Mouse (Mus musculus) left cerebral cortex, postnatal 10 days (tissue): Measurements from ENCODE around the gene Pum2. TPM values are rescaled to one million over a fixed set of nuclear protein-coding genes. Genes with fewer than 3 reads are reported as not detected.
A peak's percentile ranks its signal among the peaks of the same experiment; 100 is the strongest.

Experiments used
- DNase-seq, 2 experiments: peaks; one replicate each; pipeline ENCODE4 v3.0.0; 2021 to 2022; ENCODE audit warnings: low spot score in 2 of 2, mixed read lengths in 1 of 2; ENCODE audit errors: extremely low spot score in 1 of 2
- intact Hi-C: fragments of 180-260 bp; cut with DNase I; formaldehyde crosslinking; loops from one replicate; pipeline ENCODE4 v1.15.1; 2025
- total RNA-seq, 2 experiments: library from RNA; stranded (reverse); gene quantifications; 2 replicates each; pipeline ENCODE4 v1.2.3; 2021

Gene Pum2
- total RNA-seq, 2 experiments from 2014 or later: 149 to 193 TPM

DNA sequence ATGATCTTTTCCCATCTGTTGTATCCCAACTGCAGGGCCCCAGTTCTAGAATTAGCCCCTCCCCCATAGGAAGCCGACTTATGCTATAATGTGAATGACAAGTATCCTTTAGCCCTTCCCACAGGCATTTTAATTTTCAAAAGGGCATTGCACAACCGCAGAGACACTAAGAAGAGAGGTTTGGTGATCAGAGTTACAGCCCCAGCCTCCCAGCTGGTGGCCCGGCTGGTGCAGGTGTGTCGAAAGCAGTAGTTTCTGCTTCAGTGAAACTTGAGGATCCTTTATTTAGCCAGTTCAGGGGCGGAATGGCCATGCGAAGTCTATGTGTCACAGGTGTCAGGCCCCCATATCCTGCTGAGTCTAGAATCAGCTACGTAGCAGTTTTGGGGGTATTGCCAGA lies 107.2 kb downstream of the Pum2 start:
- intact Hi-C loops: no loop called here
- no peak for DNase-seq

DNA sequence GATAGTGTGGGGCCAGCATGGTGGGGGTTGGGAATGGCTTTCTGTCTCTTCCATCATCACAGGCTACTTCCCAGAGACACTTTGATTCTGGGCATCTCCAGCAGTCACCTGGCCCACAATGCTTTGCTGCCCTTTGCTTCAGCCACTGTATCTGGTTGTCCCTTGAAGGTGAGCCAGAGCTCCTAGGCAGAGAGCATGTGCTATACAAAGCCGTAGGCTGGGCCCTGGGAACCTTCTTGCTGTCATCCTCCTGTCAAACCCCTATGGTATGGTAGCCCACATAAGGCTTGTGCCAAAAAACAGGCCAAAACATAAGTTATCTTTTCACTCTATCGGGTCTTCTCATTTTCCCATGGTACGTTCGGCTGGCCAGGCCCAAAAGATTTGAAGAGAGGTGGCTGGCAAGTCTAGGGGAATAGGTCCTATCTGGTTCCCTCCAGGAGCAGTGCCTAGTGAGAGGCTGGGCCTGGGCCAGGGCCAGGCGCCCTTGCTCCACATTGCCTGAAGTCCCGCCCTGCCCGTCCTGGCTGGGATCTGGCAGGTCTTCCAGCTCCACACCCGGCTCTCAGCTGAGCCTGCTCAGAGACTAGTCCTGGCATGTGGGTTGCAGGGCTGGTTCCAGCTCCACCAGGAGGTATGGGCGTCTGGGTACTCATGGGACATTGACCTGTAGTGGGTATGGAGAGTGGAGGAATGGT lies 107.9 kb downstream of the Pum2 start:
- intact Hi-C loops: no loop called here
- DNase-seq: peak in 1 of 2 experiments; percentile 53

DNA sequence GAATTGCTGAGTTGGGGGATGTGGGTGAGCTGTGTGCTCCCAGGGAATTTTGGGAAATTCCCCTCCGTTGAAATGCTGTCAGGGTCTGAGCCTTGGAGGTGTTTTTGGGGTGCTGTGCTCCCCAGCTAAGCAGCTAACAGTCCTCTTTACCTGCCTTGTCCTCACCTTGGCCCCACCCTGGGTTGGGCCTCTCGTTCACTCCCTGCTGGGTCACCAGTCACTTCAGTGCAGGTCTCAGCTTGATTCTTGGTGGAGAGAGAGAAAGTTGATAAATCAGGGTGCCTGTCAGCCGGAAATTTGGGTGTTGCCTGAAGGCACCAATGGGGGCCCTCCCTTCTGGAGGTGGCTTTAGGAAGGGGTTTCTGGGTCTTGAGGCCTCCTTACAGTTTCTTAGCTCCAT lies 108.6 kb downstream of the Pum2 start:
- intact Hi-C loops: no loop called here
- DNase-seq: no peak

DNA sequence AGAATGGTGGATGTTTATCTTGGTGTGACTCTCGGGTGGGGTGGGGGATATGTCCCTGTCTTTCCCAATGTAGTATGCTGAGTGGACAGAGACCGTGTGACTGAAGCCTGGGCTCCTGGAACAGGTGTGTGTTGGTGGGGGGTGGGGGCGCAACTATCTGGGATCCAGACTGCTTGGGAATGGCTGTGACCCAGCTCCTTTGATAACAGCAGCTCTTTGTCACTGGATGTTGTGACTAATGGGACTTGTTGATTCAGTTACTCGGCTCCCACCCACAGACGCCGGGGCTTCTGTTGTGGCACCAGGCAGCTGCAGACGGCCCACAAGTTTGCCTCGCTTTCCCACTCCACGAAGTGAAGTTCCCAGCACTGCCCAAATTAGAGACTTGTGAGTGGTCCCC lies 110.3 kb downstream of the Pum2 start:
- intact Hi-C loops: no loop called here
- DNase-seq: no peak

DNA sequence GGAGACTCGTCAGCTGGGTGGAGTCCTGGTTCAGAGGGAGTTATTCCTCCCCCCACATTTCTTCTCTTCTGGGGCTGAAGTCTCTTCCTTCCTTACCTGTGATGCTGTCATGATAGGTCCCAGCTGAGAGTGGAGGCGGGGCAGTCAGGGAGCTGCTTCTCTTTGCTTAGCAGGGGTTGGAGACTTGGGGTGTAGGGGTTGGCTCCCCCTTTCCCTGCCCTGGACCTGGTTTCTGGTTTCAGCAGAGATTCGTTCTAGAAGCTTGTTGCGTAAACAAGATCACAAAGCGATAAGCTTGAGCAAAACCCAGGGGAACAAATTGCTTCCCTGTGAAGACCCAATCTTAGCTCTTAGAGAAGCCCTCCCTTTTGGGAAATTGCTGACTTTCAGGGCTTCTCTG lies 112.5 kb downstream of the Pum2 start:
- DNase-seq: no peak
- intact Hi-C loops: no loop called here

DNA sequence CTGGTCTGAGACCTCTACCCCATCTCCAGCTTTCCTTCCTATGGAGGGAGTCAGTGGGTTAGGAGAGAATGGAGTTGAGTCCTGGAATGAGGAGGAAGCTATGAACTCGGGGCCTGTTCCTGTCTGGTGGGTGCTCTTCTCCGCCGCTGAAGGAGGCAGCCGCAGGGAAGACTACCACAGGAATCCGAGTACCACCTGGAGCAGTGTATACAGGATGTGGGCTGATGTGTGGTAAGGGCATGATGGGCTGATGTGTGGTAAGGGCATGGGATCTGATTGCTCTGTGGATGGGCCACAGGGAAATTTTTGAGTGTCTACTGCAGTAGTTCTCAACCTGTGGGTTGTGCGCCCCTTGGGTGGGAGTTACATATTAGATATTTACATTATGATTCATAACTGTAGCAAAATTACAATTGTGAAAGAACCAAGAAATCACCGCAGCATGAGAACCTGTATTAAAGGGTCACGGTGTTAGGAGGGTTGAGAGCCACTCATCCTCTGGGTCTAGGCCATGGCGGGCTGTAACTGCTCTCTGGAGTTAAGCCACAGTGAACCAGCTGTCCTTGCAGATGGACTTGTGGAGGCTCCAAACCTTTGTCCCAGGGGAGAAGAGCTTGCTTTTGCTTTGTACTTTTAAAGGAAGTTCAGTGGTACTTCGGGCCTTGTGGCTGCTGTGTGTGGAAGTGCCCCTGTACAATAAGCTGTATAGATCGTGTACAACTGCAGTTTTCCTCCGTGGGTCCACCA lies 113.2 kb downstream of the Pum2 start:
- intact Hi-C loops: no loop called here

DNA sequence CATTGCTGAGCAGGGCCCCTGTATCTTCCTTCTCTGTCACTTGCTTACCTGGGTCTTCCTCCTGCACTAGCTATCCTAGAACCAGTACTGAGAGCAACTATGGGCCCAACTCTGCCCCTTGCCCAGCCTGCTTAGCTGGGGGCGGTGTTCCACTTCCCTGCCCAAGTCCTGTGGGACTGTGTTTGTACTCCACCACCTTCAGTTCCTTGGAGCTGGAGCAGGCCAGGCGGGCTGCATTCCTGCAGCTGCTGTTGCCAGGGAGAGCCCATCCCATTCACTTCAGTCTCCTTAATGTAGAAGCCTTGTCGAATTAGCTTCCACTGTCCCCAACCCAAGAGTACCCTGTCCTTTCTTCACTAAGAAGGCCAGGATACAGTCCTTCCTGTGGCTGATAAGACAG lies 114.5 kb downstream of the Pum2 start:
- intact Hi-C loops: no loop called here
- DNase-seq: no peak

More for the DNA sequence above, 113.2 kb downstream of the Pum2 start:
- DNase-seq: no peak

DNA sequence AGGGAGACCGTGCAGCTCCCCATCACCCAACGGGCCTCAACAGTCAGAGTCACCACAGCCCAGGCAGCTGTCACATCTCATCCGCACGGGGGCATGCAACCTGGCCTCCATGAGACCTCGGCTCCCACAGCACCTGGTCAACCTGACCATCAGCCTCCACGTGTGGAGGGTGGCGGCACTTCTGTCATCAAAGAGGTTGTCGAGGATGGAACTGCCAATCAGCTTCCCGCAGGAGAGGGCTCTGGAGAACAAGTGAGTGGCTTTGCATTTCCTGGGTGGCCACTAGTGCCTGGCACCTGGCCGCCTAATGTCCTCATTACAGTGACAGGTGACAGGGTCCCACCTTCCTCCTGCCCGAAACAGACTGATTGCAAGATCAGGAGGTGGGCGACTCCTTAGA lies 116.7 kb downstream of the Pum2 start:
- DNase-seq: no peak
- intact Hi-C loops: no loop called here

DNA sequence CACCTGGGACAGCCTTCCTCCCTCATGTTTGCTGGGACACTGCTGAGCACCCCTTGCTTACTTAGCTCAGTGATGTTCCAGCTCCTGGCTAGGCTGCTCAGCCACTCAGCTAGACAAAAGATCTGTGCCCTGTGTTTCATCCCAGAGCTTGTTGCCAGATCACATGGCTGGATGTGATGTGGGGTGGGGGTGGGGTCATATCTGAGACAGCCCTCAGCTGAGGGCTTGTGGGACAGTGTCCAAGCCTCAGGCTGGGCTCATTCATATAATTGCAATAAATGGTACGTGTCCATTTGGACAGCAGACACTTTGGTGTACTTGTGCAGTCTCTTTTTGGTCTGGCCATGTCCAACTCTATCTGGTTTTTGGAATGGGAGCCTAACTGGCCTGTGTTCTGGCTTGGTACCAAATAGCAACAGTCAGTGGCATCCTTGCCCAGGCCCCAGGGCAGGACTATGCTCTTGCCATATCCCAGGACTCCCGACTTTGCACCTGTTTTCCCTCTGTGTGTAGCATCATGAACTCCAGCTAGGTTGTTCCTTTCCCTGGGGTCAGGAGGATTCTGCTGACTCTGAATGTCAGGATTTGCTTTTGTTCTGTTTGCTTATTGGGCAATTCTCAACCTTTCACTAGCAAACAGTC lies 119.6 kb downstream of the Pum2 start:
- DNase-seq: no peak
- intact Hi-C loops: no loop called here

DNA sequence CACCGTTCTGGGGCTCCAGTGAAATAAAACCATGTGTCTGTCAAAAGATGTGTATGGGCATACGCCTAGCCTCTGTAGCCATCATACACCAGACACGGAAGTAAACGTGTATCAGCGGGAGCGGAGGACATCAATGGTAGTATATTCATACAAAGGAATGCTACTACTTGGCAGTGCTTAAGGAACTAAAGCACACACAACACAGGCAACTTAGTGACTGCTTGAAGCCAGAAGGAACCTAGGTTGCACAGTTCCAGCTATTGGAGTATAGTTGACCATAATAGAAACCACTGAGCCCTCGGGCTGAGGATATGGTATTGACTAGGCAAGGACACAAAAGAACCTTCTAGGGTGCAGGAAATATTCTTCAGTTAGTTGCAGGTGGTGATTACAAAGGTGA lies 124.0 kb downstream of the Pum2 start:
- intact Hi-C loops: no loop called here
- DNase-seq: no peak

DNA sequence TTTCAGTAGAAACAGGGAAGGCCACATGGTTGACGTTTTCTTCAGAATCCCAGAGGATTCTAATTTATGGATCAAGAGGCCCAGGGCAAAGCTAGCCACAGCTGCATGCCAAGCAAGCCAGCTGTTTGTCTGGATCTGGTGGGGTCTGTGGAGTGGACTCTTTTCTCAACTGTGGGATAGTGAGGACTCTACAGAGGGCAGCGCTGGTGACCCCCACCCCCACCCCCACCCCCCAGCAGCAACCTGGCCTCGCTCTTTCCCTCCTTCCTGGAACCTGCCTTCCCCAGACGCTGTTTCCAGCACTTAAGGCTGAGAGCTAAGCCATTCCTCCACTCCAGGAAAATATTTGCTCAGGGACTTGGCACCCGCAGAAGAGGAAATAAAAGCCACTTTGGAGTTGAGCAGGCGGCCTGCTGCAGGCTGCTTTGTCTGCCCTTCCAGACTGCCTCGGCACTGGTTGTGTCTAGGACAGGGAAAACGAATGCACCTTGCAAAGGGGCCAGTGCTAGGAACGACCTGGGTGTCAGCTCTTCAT lies 124.6 kb downstream of the Pum2 start:
- no peak for DNase-seq
- intact Hi-C loops: no loop called here

Other genes starting within 250 kb of the Pum2 start
- gene Rhob, start 174.1 kb upstream of the Pum2 start, total RNA-seq: 100 to 1,000 TPM; 235 to 310 TPM
- gene Slc7a15, start 75.1 kb upstream of the Pum2 start, total RNA-seq: not detected
- gene Sdc1, start 97.2 kb downstream of the Pum2 start, total RNA-seq: 1 to 10 TPM; 3.1 to 4.1 TPM
- 100 to 1,000 TPM; 175 to 177 TPM for gene Laptm4a, start 247.5 kb downstream of the Pum2 start, total RNA-seq